Mouse (Mus musculus) gastrocnemius, postnatal 10 days (tissue): ENCODE results near the gene Rab36. TPM values are rescaled to one million over a fixed set of nuclear protein-coding genes. Genes with fewer than 3 reads are reported as not detected.

Experiments
- DNase-seq: peaks from one replicate; pipeline ENCODE4 v3.0.0; 2021; ENCODE audit warnings: mixed read lengths
- total RNA-seq, 2 experiments: library from RNA; stranded (reverse); gene quantifications; 2 replicates each; pipeline ENCODE4 v1.2.3; 2021

Gene Rab36
- total RNA-seq, 2 experiments from 2014 or later = 1.3 to 2.2 TPM

DNA sequence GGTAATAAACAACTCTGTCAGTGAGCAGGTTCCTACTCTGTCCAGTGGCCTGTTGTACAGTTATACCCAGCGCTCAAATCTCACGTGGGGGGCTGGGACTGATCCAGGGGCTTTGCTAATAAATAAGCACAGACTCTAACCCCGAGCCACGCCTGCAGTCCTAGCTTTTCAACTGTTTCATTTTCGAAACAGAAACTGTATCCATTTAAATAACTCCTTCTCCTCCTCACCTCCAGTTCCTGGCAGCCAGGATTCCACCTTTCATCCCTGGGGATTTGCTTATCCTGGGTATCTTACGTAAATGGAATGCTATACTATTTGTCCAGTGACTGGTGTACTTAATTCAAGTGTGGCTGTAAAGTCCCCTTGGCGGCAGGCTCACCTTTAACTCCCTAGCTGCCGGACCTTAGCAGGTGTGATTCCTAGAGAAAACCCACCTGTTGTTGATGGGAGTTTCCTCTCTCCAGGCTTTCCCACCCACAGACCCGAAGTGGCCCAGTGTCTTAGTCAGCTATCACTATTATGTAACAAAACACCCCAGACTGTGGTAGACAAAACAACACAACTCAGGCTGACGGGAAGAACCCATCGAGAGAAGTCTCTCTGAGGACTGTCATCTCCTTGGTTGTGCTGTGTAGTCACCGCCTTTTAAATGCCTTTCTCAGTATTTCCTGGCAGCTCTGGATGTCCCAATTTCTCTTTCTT lies 31.9 kb downstream of the Rab36 start:
- no peak for DNase-seq

DNA sequence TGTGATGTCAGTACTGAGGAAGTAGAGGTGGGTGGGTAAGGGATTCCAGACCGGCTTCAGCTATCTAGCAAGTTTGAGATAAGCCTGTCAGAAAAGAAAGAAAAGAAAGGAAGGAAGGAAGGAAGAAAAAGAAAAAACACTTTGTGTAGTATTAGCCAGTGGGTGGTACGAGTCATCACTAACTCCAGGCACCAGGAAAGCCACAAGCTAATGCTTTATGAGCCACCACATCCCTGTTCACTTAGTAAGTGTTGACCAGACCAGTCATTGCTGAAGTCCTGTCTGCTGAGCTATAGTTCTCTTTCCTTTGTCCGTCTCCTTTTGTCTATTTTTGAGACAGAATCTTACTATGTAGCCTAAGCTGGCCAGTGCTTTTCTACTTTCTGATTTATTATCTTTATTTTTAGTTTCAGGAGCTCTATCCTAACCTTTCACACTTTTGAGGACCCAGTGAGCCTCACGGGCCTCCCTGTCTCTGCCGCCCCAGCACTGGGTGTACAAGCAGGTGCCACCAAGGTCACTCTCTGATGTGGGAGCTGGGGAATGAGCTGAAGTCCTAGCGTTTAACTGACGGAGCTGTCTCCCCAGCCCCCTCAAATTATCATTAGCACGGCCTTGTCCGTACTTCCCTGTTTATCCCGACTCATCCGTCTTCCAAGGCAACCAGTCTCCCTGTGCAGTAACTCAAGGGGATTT lies 33.6 kb downstream of the Rab36 start:
- DNase-seq = no peak

DNA sequence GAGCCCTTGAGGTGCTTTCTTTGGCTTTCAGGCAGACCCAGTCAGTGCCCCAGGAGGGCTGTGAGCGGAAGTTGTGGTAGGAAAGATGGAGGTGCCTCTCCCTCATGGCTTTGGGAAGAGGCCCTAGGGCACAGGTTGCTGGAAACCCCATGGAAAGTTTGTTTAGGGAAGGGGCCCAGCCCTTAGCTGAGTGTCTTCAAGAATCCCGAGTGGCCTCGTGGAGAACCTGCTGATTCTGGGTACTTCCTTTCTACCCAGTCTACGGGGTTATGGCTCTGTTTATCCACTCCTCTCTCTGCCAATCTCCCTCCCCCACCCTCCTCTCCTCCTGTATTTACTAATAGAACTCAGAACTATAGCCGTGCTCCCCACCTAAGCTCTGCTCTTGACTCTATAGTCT lies 38.8 kb downstream of the Rab36 start:
- no peak for DNase-seq

DNA sequence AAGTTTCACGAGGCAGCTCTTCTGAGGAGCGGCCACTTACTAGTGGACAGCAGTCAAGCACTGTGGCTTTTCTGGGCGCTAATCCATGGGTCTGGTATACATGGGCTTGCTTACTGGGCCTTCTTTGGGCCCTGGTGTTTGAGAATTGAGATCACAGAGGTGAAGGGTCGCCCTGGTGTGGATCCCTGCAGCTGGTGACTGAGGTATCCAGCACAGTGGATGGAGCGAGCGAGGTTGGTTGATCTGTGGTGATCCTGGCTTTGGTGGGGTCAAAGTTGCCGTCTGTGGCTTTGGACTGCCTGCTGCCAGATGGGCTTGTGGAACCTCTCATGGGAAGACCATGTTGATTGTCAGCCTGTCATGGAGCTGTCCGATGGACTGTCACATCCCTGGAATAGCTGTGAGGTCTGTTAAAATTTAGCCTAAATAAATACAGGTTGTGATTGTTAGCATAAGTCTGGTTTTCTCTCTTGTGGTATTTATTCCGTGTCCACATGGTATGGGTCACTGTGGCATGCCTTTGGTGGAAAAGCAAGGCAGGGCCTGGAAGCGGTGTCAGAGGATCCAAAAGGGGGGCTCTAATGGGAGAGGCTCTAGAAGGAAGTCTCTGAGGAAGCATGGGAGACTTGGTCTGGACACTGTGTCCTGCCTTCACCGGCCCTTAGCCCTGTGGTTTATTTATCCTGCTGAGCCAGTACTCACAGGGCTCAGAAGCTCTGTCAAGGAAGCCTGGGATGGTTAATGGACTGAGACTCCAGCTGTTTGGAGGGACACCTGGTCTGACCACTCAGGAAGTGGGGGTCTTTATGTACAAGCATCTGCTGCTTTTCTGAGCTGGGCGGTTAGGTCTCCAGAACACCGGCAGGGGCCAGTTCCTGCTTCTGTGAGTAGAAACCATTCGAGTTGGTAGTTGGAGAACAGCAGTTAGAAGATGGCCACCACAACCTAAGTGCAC lies 41.6 kb downstream of the Rab36 start:
- no peak for DNase-seq

DNA sequence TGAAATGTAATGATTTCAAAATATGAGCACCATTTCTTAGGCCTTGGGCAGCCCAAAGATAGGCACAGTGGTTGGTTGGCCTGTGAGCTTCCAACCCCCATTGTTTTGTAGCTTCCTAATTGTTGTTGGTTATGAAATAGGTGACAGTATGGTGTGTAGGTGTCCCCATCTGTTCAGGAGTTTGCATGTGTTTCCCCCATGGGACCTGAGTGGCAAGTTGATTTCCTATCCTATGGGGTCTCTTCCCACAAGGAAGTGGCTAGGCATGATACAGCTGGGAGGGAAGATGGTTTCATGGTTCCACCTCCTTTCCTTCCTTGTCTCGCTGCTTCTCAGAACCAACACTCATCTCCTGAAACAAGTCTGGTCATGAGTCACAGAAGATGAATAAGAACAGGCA lies 48.5 kb downstream of the Rab36 start:
- DNase-seq = no peak

DNA sequence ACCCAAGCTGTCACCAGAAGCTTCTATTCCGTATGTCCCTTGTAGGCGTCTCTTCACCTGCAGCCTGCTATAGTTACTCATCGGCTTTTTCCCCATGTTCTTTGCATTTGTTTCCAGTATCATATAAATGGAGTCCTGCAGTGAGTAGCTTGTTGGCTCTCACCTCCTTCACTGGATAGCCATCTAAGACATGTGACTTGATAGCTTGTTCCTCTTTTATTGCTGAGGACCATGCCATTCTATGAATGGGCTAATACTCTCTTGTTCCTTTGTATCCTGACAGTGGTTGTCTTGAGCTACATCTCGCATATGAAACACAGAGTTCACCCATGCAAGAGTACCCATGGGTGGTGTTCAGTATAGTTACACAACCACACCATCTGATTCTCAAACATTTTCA lies 51.6 kb downstream of the Rab36 start:
- DNase-seq = no peak

DNA sequence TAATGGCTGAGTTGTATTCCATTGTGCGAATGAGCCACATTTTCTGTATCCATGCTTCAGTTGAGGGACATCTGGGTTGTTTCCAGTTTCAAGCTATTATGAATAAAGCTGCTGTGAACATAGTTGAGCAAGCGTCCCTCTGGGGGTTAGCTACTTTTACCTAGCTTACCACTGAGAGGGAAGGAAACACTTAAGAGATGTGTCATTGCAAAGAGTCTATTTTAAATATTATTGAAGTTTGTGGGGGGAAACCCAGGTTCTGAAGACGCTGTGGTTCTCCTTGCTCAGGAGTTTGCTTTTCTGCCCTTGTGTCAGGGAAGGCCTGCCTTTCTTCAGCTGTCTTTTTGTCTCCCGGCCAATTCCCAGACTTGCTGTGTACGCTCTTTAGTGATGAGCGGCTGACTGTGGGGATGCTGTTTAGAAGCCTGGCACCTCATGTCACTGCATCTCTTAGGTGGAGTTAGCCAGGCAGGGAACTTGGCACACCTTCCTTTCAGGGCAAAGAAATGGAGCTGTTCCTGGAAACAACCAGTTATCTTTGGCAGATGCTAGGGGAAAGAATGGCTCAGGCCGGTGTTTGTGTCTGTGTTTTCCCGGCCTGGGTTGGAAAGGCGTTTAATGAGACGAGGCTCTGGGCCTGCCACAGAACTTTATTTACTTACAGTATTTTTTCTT lies 54.8 kb downstream of the Rab36 start:
- peak; percentile 19 for DNase-seq

DNA sequence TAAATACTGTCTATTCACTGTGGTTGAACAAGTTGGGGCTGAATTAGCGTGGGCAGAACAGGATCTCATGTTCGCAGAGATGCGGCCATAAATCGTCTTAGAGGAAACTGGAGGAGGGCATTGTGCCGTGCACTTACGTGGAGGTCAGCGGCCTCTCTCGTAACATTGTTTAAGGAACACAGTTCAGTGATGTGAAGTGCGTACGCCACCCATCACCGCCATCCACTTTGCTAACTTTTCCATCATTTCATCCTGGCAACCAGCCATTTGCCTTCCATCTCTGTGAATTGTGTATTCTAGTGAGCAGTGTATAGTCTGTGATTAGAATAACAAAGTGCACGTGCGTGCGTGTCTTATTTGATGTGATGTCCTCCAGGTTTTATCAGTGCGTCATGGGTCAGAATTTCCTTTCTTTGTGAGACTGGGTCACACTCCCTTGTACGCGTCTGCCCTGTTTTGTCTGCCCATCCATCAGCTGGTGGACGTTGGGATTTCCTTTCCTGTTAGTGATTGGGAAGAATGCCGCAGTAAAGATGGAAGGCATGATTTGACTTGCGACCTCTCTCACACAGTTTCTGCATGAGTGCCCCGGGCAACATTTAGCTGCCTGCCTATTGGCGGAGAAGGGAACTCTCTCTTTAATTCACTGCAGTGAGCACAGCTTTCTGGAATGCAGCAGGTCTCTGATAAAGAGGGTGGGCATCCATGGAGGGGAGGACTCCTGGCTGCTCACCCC lies 56.6 kb downstream of the Rab36 start:
- DNase-seq = no peak

DNA sequence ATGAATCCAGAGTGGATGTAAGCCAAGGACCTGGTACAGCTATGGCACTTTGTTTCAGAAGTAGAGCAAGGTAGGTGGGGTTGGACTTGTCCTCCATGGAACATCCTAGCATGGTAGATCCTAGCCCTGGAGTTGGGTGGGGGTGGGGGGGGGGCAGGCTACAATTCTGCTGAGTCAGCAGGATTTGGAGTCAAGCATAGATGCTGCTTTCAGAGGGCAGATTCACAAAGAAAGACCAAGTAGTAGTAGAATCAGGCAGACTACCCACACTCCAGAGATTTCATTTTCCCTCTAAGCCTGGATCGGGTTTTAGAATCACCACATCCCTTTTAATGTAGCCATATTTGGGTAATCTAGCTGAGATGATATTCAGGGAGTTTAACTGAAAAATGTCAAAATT lies 57.5 kb downstream of the Rab36 start:
- no peak for DNase-seq

DNA sequence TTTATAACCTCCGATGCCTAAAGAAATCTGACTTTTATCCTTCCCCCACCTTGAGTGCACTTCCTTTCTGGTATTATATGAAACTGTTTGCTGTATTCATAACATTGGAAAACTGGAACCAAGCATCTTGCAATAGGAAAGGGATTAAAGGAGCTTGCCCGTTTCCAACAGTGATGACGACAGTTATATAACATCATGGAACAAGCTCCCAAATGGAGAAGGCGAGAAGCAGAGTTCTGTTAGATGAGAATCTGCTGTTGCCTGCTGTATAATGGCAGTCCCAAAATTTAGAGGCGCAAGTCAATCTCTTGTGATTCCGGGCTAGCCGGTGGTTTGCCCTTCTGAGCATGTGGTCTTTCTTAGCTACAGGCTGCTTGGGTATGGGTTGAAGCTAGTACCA lies 58.4 kb downstream of the Rab36 start:
- DNase-seq = no peak

DNA sequence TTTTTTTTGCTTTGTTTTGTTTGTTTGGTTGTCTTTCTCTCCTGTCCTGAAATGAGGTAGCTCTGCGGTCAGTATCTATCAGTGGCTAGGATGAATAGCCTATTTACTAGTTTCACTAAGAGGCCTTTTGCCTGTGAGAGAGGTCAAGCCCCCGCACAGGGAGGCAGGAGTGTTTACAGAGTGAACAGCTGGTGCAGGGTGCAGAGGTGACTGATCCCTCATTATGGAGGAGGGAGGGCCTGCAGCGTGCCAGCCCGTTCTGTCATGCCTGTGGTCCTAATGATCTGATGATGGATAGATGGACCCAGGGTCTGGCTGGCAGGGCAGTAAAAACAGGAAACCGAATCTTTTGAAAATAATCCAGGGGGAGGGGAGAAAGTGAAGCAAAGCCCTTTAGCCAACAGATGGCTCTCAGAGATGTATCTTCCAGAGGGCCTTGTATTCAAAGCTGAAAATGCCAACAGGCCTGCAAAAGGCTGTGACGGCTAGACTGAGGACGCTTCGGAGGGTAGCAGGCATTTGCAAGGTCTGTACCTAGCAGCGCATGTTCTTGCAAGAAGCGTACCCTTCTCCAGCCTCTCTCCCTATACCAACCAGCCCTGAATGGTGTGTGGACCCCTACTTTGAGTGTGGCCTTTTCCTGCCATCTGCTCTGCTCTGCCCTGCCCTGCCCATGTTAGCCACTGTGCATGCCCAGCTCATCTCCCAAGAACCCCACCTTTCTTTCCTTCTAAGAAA lies 61.8 kb downstream of the Rab36 start:
- DNase-seq = no peak

DNA sequence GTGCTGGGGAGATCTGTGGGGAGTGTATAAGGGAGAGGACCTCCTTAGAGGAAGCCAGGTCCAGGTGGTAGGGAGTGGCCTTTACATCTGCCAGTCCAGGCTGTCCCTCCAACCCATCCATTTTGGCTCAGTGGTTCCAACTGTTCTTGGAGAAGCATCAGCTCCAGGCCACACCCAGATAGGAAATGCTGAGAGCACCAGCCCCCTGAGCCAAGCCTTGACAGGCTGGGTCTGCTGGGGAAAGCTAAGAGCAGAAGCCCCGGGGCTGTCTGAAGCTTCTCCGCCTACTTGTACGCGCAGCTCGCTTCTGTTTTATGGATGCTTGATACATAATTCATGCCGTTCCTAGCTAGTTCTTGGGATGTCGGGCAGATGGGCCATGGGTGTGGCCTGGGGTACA lies 63.4 kb downstream of the Rab36 start:
- DNase-seq = no peak

DNA sequence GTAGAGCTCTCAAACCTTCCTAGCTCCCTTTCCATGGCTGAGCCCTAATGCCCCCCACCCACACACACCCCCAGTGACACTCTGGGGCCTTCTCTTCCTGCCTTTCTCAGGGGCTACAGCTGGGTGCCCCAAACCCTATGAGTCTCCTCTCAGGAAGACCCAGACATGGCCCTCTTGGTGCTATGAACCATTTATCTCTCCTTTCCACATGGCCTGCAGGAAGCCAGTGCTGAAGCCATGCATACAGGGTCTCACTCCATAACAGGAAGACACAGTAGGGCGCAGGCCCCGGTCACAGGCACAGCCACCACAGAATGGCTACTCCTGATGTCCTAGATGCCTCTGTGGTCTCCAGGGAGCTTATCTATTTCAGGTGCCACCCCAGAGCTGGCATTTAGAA lies 66.6 kb downstream of the Rab36 start:
- no peak for DNase-seq

Other genes with a start within 250 kb of the Rab36 start
- gene Gnaz, start 69.9 kb upstream of the Rab36 start, total RNA-seq = 1 to 10 TPM in 1 of 2 experiments, under 1 TPM in 1; 0.99 to 1.6 TPM
- not detected for gene Rsph14, start 4.5 kb upstream of the Rab36 start, total RNA-seq
- gene Bcr, start 23.5 kb downstream of the Rab36 start, total RNA-seq = 1 to 10 TPM; 4.2 to 6.4 TPM
- gene Specc1l, start 175.0 kb downstream of the Rab36 start, total RNA-seq = 10 to 100 TPM; 34.3 to 36.2 TPM